Mouse (Mus musculus) G1E (cell line): ENCODE data around the gene Gm43064. TPM values are rescaled to one million over a fixed set of nuclear protein-coding genes. Genes with fewer than 3 reads are reported as not detected.
"Not testable (repeated sequence)": the region's sequence is repeated elsewhere in the genome, so short reads cannot be mapped to it uniquely, and the experiment has no call there.

Experiments used
- ATAC-seq: 2 replicates; pipeline ENCODE4 v1.8.0; 2016; ENCODE audit warnings: mild to moderate bottlenecking; ENCODE audit not compliant: insufficient number of reproducible peaks, poor library complexity, low FRiP score, severe bottlenecking; ENCODE audit errors: extremely low read depth
- DNase-seq: peaks from one replicate; pipeline ENCODE4 v3.0.0; 2012; ENCODE audit warnings: low spot score
- H3K27me3 ChIP-seq: 2 replicates; pipeline ENCODE4 v1.6.1; 2012; ENCODE audit warnings: mild to moderate bottlenecking, low read length, inconsistent platforms; ENCODE audit not compliant: insufficient read depth
- H3K36me3 ChIP-seq: replicated peaks from 2 replicates; pipeline ENCODE3; 2012; ENCODE audit warnings: mild to moderate bottlenecking, inconsistent platforms
- H3K4me1 ChIP-seq: 2 replicates; pipeline ENCODE4 v1.6.1; 2012; ENCODE audit warnings: low read depth, low read length, inconsistent platforms, mixed read lengths; ENCODE audit not compliant: insufficient read depth
- H3K4me3 ChIP-seq: 2 replicates; pipeline ENCODE4 v1.5.1; 2012; ENCODE audit warnings: low read depth, mild to moderate bottlenecking, inconsistent platforms, low read length, moderate library complexity, mixed read lengths
- H3K9me3 ChIP-seq: replicated peaks from 2 replicates; pipeline ENCODE4 v1.6.1; 2012; ENCODE audit warnings: inconsistent platforms
- CTCF ChIP-seq: IDR thresholded peaks from 2 replicates; pipeline ENCODE4 v1.5.1; 2012; ENCODE audit warnings: low read depth, low read length, inconsistent platforms, mixed read lengths
- GATA1 ChIP-seq: IDR thresholded peaks from 2 replicates; pipeline ENCODE4 v1.6.1; 2012; ENCODE audit warnings: borderline replicate concordance, low read length, inconsistent platforms, mixed read lengths
- GATA2 ChIP-seq: IDR thresholded peaks from 2 replicates; pipeline ENCODE4 v1.6.1; 2012; ENCODE audit warnings: low read depth, low read length, inconsistent platforms, borderline replicate concordance
- POLR2AphosphoS5 ChIP-seq: IDR thresholded peaks from 2 replicates; pipeline ENCODE4 v1.6.1; 2012; ENCODE audit warnings: low read depth, low read length, inconsistent platforms; ENCODE audit not compliant: insufficient replicate concordance
- TAL1 ChIP-seq: conservative IDR thresholded peaks from 2 replicates; pipeline ENCODE4 v1.6.1; 2012; ENCODE audit warnings: low read depth, low read length, inconsistent platforms, mixed read lengths
- polyA plus RNA-seq: library from polyadenylated mRNA; stranded (reverse); fragments of >175 nt; gene quantifications from 2 replicates; pipeline ENCODE4 v1.2.3, GENCODE M21; 2012
- total RNA-seq, 2 experiments: library from RNA; stranded (forward) in 1 of 2; stranded (reverse) in 1 of 2; fragments of 200-1000 nt in 1 of 2; fragments of >200 nt in 1 of 2; fragmentation: Nextera tagmentation in 1 of 2; gene quantifications; 2 replicates each; pipeline ENCODE4 v1.2.3; 2014 to 2017

Gene Gm43064
- total and polyA plus RNA-seq, 3 experiments = 0.05 to 8.7 (median 0.82) TPM

- H3K27me3 ChIP-seq = no peaks in the 10 kb centered on the region
- no peak for DNase-seq
- TF ChIP-seq GATA2 = no peak
- TF ChIP-seq CTCF = no peak
- no peak for TF ChIP-seq POLR2AphosphoS5
- no peak for TF ChIP-seq GATA1
- TF ChIP-seq TAL1 = no peak
- peaks cover 8% of the 10 kb centered on the region; the same call in 1 of the 2 replicates for H3K9me3 ChIP-seq
- H3K4me3 ChIP-seq = no peak overlapping the region
- no peak for ATAC-seq
- no peaks in the 10 kb centered on the region for H3K36me3 ChIP-seq
- peaks cover 20% of the 10 kb centered on the region for H3K4me1 ChIP-seq
These were observed 26.0 kb downstream of the Gm43064 start for GRCm38 (mm10) chr3:103835272-103835950.

- ATAC-seq (no peak), DNase-seq (no peak)
- Histone ChIP-seq H3K4me1 (peaks cover 20% of the 10 kb centered on the region), H3K27me3 (no peaks in the 10 kb centered on the region), H3K9me3 (peaks cover 13% of the 10 kb centered on the region), H3K36me3 (no peaks in the 10 kb centered on the region), H3K4me3 (no peak overlapping the region)
- TF ChIP-seq TAL1 = no peak
- no peak for TF ChIP-seq GATA2
- no peak for TF ChIP-seq GATA1
- no peak for TF ChIP-seq CTCF
- TF ChIP-seq POLR2AphosphoS5 = no peak
These were observed 26.6 kb downstream of the Gm43064 start for GRCm38 (mm10) chr3:103835951-103836310.

GRCm38 (mm10) chr3:103836453-103836852 is 27.1 kb downstream of the Gm43064 start:
- peaks cover 18% of the 10 kb centered on the region for H3K9me3 ChIP-seq
- ATAC-seq (no peak), DNase-seq (no peak)
- H3K4me3 ChIP-seq = no peak overlapping the region
- peaks cover 16% of the 10 kb centered on the region for H3K4me1 ChIP-seq
- TF ChIP-seq CTCF (no peak), GATA1 (no peak), POLR2AphosphoS5 (no peak), GATA2 (no peak), TAL1 (no peak)
- H3K36me3 ChIP-seq = no peaks in the 10 kb centered on the region
- no peaks in the 10 kb centered on the region for H3K27me3 ChIP-seq

- DNase-seq (no peak), ATAC-seq (no peak)
- TF ChIP-seq TAL1 = no peak
- TF ChIP-seq POLR2AphosphoS5 = no peak
- TF ChIP-seq GATA1 = no peak
- no peak for TF ChIP-seq GATA2
- TF ChIP-seq CTCF = no peak
These were observed 30.3 kb downstream of the Gm43064 start for GRCm38 (mm10) chr3:103839711-103840110.

GRCm38 (mm10) chr3:103840195-103840594 is 30.8 kb downstream of the Gm43064 start:
- not testable (repeated sequence) for H3K4me3 ChIP-seq, H3K27me3 ChIP-seq, ATAC-seq, DNase-seq, H3K4me1 ChIP-seq, H3K36me3 ChIP-seq
- H3K9me3 ChIP-seq = peaks cover 20% of the 10 kb centered on the region

More at GRCm38 (mm10) chr3:103839711-103840110, 30.3 kb downstream of the Gm43064 start:
- Histone ChIP-seq H3K27me3 (no peaks in the 10 kb centered on the region), H3K9me3 (peaks cover 20% of the 10 kb centered on the region), H3K4me1 (no peaks in the 10 kb centered on the region), H3K36me3 (no peaks in the 10 kb centered on the region), H3K4me3 (no peak overlapping the region)

GRCm38 (mm10) chr3:103840946-103841345 is 31.6 kb downstream of the Gm43064 start:
- not testable (repeated sequence) for H3K4me3 ChIP-seq, H3K36me3 ChIP-seq, DNase-seq, ATAC-seq, H3K27me3 ChIP-seq, H3K4me1 ChIP-seq
- peaks cover 20% of the 10 kb centered on the region for H3K9me3 ChIP-seq
